Mouse (Mus musculus) neural tube, embryonic 12.5 days (tissue): ENCODE data around the gene Cfdp1. TPM values are rescaled to one million over a fixed set of nuclear protein-coding genes. Genes with fewer than 3 reads are reported as not detected.

ENCODE experiments used
- ATAC-seq: fragments of 200-750 bp; cut with Nextera tagmentation; 2 replicates; pipeline ENCODE4 v1.8.0; 2017; ENCODE audit warnings: low read depth, mild to moderate bottlenecking, moderate TSS enrichment, moderate library complexity; ENCODE audit not compliant: low FRiP score
- H3K27ac ChIP-seq: fragments of 300-500 bp; sonication (generic); 2 replicates; pipeline ENCODE4 v1.5.1; 2016
- H3K27me3 ChIP-seq: fragments of 300-500 bp; sonication (generic); replicated peaks from 2 replicates; pipeline ENCODE4 v1.6.1; 2016; ENCODE audit warnings: mild to moderate bottlenecking
- H3K36me3 ChIP-seq: fragments of 300-500 bp; sonication (generic); 2 replicates; pipeline ENCODE4 v1.6.1; 2016; ENCODE audit warnings: mild to moderate bottlenecking
- H3K4me1 ChIP-seq: fragments of 300-500 bp; sonication (generic); 2 replicates; pipeline ENCODE4 v1.6.1; 2016
- H3K4me2 ChIP-seq: fragments of 300-500 bp; sonication (generic); replicated peaks from 2 replicates; pipeline ENCODE4 v1.6.1; 2016; ENCODE audit warnings: mild to moderate bottlenecking
- H3K4me3 ChIP-seq: fragments of 300-500 bp; sonication (generic); 2 replicates; pipeline ENCODE4 v1.5.1; 2016
- H3K9ac ChIP-seq: fragments of 300-500 bp; sonication (generic); 2 replicates; pipeline ENCODE4 v1.6.1; 2016; ENCODE audit warnings: mild to moderate bottlenecking
- H3K9me3 ChIP-seq: fragments of 300-500 bp; sonication (generic); 2 replicates; pipeline ENCODE4 v1.6.1; 2016; ENCODE audit warnings: mild to moderate bottlenecking
- WGBS: fragments of 180-500 bp; shearing (Covaris S2); methylation state at CpG from one replicate; pipeline ENCODE4 v1.1.7; 2016; 5-methylcytosine and 5-hydroxymethylcytosine counted together
- polyA plus RNA-seq: library from polyadenylated mRNA; unstranded; fragments of >200 nt; fragmentation: Nextera tagmentation; extraction: Ambion mirVana; gene quantifications from 2 replicates; pipeline ENCODE4 v1.2.1, GENCODE M21; 2016

Gene Cfdp1
- polyA plus RNA-seq, 1 experiment from 2014 or later = 201 TPM

DNA sequence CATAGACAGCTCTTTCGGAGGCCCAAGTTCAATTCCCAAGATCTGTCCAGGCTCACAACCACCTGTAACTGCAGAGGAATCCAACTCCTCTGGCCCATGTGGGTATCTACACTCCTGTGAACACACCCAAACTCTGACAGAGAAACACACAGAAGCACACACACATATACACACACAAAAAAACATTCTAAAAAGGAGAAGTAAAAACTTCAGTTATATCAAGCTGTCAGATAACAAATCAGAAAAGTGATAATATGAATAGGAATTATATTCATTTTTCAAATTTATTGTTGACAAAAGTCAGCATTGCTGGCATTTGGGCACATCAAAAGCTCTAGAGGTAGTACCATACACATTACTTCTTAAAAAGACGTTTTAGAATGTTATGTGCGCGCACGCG lies 7.3 kb downstream of the Cfdp1 start:
- H3K4me2 ChIP-seq = no peak overlapping the region
- no peaks in the 10 kb centered on the region for H3K9me3 ChIP-seq
- H3K4me3 ChIP-seq = no peak overlapping the region
- H3K27ac ChIP-seq = no peak overlapping the region
- H3K4me1 ChIP-seq = no peaks in the 10 kb centered on the region
- ATAC-seq = no peak
- H3K36me3 ChIP-seq = peaks cover 20% of the 10 kb centered on the region
- 95% methylated on average over 6 of the region's 6 CpGs for WGBS
- H3K9ac ChIP-seq = no peak overlapping the region
- no peaks in the 10 kb centered on the region for H3K27me3 ChIP-seq

GRCm38 (mm10) chr8:111835540-111835939 lies 18.6 kb downstream of the Cfdp1 start:
- Histone ChIP-seq H3K9ac (no peak overlapping the region), H3K4me2 (no peak overlapping the region), H3K9me3 (no peaks in the 10 kb centered on the region), H3K4me3 (no peak overlapping the region), H3K36me3 (peaks cover 37% of the 10 kb centered on the region), H3K27me3 (no peaks in the 10 kb centered on the region), H3K27ac (no peak overlapping the region), H3K4me1 (no peaks in the 10 kb centered on the region)
- ATAC-seq = no peak
- 55% methylated on average over 1 of the region's 1 CpGs for WGBS

DNA sequence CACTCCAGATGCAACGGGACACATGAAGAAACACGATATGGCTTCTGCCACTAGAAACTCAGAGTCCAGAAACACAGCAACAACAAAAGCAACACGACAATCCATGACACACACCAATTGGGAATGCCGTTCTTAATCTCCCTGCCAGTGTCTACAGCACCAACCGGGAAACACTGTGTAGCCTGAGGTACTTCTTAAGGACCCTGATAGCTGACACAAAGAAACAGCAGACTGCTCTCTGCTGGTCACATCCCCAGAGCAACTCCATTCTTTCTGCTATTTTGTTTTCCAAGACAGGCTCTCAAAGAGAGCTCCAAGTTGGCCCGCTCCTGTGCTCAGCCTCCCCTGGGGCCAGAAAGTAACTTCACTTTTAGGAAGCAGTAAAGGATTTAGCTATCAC lies 20.1 kb downstream of the Cfdp1 start:
- no peaks in the 10 kb centered on the region for H3K4me1 ChIP-seq
- WGBS = 72% methylated on average over 6 of the region's 6 CpGs
- ATAC-seq = no peak
- no peaks in the 10 kb centered on the region for H3K27me3 ChIP-seq
- peaks cover 38% of the 10 kb centered on the region for H3K36me3 ChIP-seq
- H3K4me2 ChIP-seq = no peak overlapping the region
- H3K9ac ChIP-seq = no peak overlapping the region
- H3K4me3 ChIP-seq = no peak overlapping the region
- no peak overlapping the region for H3K27ac ChIP-seq
- H3K9me3 ChIP-seq = no peaks in the 10 kb centered on the region

DNA sequence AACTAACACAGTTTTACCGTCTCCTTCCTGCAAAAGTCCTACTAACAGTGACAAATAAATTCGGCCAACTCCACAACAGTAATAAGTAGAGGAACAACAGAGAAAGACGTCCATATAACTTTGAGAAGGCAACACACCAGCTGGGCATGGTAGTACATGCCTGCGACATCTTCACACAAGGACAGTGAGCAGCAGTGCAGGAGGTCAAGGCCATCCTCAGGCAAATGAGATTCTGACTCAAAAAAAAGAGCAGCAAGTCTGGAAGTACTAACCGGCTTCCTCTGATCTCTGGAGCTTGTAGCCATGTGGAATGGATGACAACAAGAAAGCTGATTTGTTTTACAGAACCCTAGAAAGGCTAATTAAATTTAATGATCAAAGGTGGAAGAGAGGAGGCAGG lies 21.1 kb downstream of the Cfdp1 start:
- WGBS = 85% methylated on average over 5 of the region's 5 CpGs
- H3K4me2 ChIP-seq = no peak overlapping the region
- no peaks in the 10 kb centered on the region for H3K27me3 ChIP-seq
- H3K4me1 ChIP-seq = no peaks in the 10 kb centered on the region
- no peak for ATAC-seq
- H3K9ac ChIP-seq = no peak overlapping the region
- no peak overlapping the region for H3K4me3 ChIP-seq
- H3K9me3 ChIP-seq = no peaks in the 10 kb centered on the region
- no peak overlapping the region for H3K27ac ChIP-seq
- H3K36me3 ChIP-seq = peaks cover 36% of the 10 kb centered on the region

DNA sequence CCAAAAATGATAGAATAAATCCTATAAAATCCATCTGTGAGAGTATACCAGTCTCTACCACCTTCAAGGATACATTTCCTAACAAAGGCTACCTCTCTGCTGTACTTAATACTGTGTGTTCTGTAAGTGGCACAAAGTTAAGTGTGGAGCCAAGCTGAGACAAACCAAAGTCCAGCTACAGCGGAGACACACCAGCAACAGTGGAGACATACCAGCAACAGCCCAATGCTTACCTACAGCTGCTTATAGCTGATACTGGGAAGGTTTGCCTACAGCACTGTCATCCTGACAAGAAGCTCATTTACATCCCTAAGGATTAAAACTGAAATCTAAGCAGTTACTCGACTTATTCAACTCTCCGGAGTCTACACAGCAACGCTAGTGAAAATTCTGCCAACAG lies 22.1 kb downstream of the Cfdp1 start:
- H3K27me3 ChIP-seq = no peaks in the 10 kb centered on the region
- WGBS = 81% methylated on average over 4 of the region's 4 CpGs
- no peak overlapping the region for H3K4me3 ChIP-seq

GRCm38 (mm10) chr8:111828595-111828994 lies 25.5 kb downstream of the Cfdp1 start:
- Histone ChIP-seq H3K27me3 (no peaks in the 10 kb centered on the region), H3K36me3 (peaks cover 27% of the 10 kb centered on the region; the same call in 1 of the 2 replicates), H3K9ac (no peak overlapping the region), H3K9me3 (no peaks in the 10 kb centered on the region), H3K27ac (no peak overlapping the region), H3K4me1 (no peaks in the 10 kb centered on the region), H3K4me2 (no peak overlapping the region), H3K4me3 (no peak overlapping the region)
- ATAC-seq = no peak
- WGBS = 88% methylated on average over 6 of the region's 6 CpGs

More for the DNA sequence above, 22.1 kb downstream of the Cfdp1 start:
- Histone ChIP-seq H3K4me2 (no peak overlapping the region), H3K36me3 (peaks cover 31% of the 10 kb centered on the region), H3K9me3 (no peaks in the 10 kb centered on the region), H3K4me1 (no peaks in the 10 kb centered on the region), H3K27ac (no peak overlapping the region), H3K9ac (no peak overlapping the region)
- no peak for ATAC-seq

GRCm38 (mm10) chr8:111825219-111825618 lies 28.9 kb downstream of the Cfdp1 start:
- Histone ChIP-seq H3K4me2 (no peak overlapping the region), H3K36me3 (peaks cover 26% of the 10 kb centered on the region; the same call in 1 of the 2 replicates), H3K27ac (no peak overlapping the region), H3K27me3 (no peaks in the 10 kb centered on the region), H3K9me3 (no peaks in the 10 kb centered on the region), H3K9ac (no peak overlapping the region), H3K4me3 (no peak overlapping the region), H3K4me1 (no peaks in the 10 kb centered on the region)
- 82% methylated on average over 6 of the region's 6 CpGs for WGBS
- ATAC-seq = no peak

GRCm38 (mm10) chr8:111824334-111824733 lies 29.8 kb downstream of the Cfdp1 start:
- no peak overlapping the region for H3K9ac ChIP-seq
- WGBS = 97% methylated on average over 5 of the region's 5 CpGs
- no peak overlapping the region for H3K27ac ChIP-seq
- H3K4me2 ChIP-seq = no peak overlapping the region
- H3K27me3 ChIP-seq = no peaks in the 10 kb centered on the region
- no peaks in the 10 kb centered on the region for H3K9me3 ChIP-seq
- no peak for ATAC-seq
- H3K4me1 ChIP-seq = no peaks in the 10 kb centered on the region
- H3K36me3 ChIP-seq = peaks cover 24% of the 10 kb centered on the region; the same call in 1 of the 2 replicates
- H3K4me3 ChIP-seq = no peak overlapping the region

- Histone ChIP-seq H3K4me1 (no peaks in the 10 kb centered on the region), H3K9ac (no peak overlapping the region), H3K36me3 (peaks cover 16% of the 10 kb centered on the region), H3K4me3 (no peak overlapping the region), H3K27me3 (no peaks in the 10 kb centered on the region), H3K9me3 (no peaks in the 10 kb centered on the region), H3K4me2 (no peak overlapping the region), H3K27ac (no peak overlapping the region)
- no peak for ATAC-seq
- WGBS = 90% methylated on average over 10 of the region's 10 CpGs
Measured at GRCm38 (mm10) chr8:111821199-111821598, 32.9 kb downstream of the Cfdp1 start.

DNA sequence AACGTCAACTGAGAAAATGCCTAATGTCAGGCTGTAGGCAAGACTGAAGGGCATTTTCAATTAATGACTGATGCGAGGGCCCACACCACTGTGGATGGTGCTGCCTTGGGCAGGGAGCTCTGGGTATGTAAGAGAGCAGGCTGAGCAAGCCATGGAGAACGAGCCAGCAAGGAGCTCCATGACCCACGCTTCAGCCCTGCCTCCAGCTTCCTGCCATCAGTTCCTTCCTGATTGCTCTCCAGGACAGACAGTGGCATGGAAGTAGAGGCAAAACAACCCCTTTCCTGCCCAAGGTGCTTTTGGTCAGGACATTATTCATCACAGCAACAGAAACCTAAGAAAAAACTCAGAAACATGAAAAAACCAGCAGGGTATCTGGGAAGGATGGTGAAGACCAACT lies 33.4 kb downstream of the Cfdp1 start:
- Histone ChIP-seq H3K4me3 (no peak overlapping the region), H3K27ac (no peak overlapping the region), H3K9ac (no peak overlapping the region), H3K9me3 (no peaks in the 10 kb centered on the region), H3K4me1 (no peaks in the 10 kb centered on the region), H3K27me3 (no peaks in the 10 kb centered on the region), H3K36me3 (peaks cover 16% of the 10 kb centered on the region), H3K4me2 (no peak overlapping the region)
- ATAC-seq = no peak
- 83% methylated on average over 4 of the region's 4 CpGs for WGBS

GRCm38 (mm10) chr8:111820018-111820417 lies 34.1 kb downstream of the Cfdp1 start:
- Histone ChIP-seq H3K9ac (no peak overlapping the region), H3K36me3 (peaks cover 16% of the 10 kb centered on the region), H3K9me3 (no peaks in the 10 kb centered on the region), H3K4me2 (no peak overlapping the region), H3K4me1 (no peaks in the 10 kb centered on the region), H3K27ac (no peak overlapping the region), H3K4me3 (no peak overlapping the region), H3K27me3 (no peaks in the 10 kb centered on the region)
- no peak for ATAC-seq
- WGBS = 85% methylated on average over 12 of the region's 12 CpGs

DNA sequence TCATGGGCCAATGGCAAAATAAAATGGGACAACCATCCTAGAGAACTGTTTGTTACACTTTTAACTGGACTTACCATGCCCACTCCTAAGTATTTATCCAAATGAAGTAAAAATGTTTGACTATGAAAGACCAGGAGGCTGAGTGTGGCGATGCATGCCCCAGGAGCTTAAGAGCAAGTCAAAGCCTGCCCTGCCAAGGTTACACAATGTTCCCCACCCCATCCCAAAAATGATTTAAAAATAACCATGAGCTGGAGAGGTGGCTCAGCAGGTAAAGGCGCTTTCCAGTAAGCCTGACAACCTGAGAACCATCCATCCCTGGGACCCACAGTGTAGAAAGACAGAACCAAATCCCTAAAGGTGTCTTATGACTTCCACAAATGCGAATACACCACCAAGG lies 35.5 kb downstream of the Cfdp1 start:
- Histone ChIP-seq H3K36me3 (peaks cover 20% of the 10 kb centered on the region), H3K4me2 (no peak overlapping the region), H3K27ac (no peak overlapping the region), H3K9me3 (no peaks in the 10 kb centered on the region), H3K9ac (no peak overlapping the region), H3K4me1 (no peaks in the 10 kb centered on the region), H3K4me3 (no peak overlapping the region), H3K27me3 (no peaks in the 10 kb centered on the region)
- WGBS = 93% methylated on average over 3 of the region's 3 CpGs
- no peak for ATAC-seq

DNA sequence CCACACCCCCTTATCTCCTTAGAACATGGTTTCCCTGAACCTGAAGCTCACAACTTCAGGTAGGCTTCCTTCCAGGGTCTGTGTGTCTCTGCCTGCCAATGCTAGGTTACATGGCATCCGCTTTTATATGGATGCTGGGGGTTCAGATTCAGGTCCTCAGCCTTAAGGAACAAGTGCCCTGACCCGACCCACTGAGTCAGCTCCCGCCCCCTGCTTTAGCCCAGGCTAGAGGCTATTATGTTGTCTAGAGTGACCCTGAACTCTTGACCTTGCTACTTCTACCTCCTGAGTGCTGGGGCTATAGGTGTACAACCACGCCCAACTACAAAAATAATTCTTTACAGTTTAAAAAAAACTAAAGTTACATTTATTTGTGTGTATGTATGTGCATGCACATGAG lies 39.0 kb downstream of the Cfdp1 start:
- Histone ChIP-seq H3K4me1 (no peaks in the 10 kb centered on the region), H3K9ac (no peak overlapping the region), H3K9me3 (no peaks in the 10 kb centered on the region), H3K4me3 (no peak overlapping the region), H3K27me3 (no peaks in the 10 kb centered on the region), H3K36me3 (peaks cover 7% of the 10 kb centered on the region), H3K27ac (no peak overlapping the region), H3K4me2 (no peak overlapping the region)
- ATAC-seq = no peak
- WGBS = 92% methylated on average over 4 of the region's 4 CpGs
